Mouse (Mus musculus): Measurements from ENCODE around the gene Pebp1.
A peak's percentile ranks its signal among the peaks of the same experiment; 100 is the strongest.

The Pebp1 gene

GRCm38 (mm10) chr5:117285266-117285665, 2.2 kb downstream of the Pebp1 start:
- DNase-seq (ENCODE audit: low read depth) = no peak

- DNase-seq (ENCODE audit: low read depth) = no peak
These were observed 2.7 kb downstream of the Pebp1 start for GRCm38 (mm10) chr5:117284682-117285081.

- no peak for DNase-seq (ENCODE audit: low read depth)
These were observed 3.4 kb downstream of the Pebp1 start for GRCm38 (mm10) chr5:117284029-117284428.

GRCm38 (mm10) chr5:117282360-117282759, 5.1 kb downstream of the Pebp1 start:
- DNase-seq (ENCODE audit: low read depth) = no peak

- DNase-seq (ENCODE audit: low read depth) = no peak
These were observed 5.9 kb downstream of the Pebp1 start for GRCm38 (mm10) chr5:117281536-117281935.

- no peak for DNase-seq (ENCODE audit: low read depth)
These were observed 7.8 kb downstream of the Pebp1 start for GRCm38 (mm10) chr5:117279669-117280050.

GRCm38 (mm10) chr5:117278809-117279668, 8.4 kb downstream of the Pebp1 start:
- DNase-seq (ENCODE audit: low read depth) = no peak

GRCm38 (mm10) chr5:117277784-117278183, 9.6 kb downstream of the Pebp1 start:
- DNase-seq (ENCODE audit: low read depth) = peak; percentile 28

- peak; percentile 50 for DNase-seq (ENCODE audit: low read depth)
These were observed 12.6 kb downstream of the Pebp1 start for GRCm38 (mm10) chr5:117274817-117275216.

GRCm38 (mm10) chr5:117271945-117272344, 15.5 kb downstream of the Pebp1 start:
- DNase-seq (ENCODE audit: low read depth) = no peak

GRCm38 (mm10) chr5:117269395-117269794, 18.0 kb downstream of the Pebp1 start:
- DNase-seq (ENCODE audit: low read depth) = no peak

- no peak for DNase-seq (ENCODE audit: low read depth)
These were observed 18.7 kb downstream of the Pebp1 start for GRCm38 (mm10) chr5:117268749-117269148.

GRCm38 (mm10) chr5:117267913-117268312, 19.5 kb downstream of the Pebp1 start:
- no peak for DNase-seq (ENCODE audit: low read depth)

- no peak for DNase-seq (ENCODE audit: low read depth)
These were observed 22.7 kb downstream of the Pebp1 start for GRCm38 (mm10) chr5:117264701-117265100.

- DNase-seq (ENCODE audit: low read depth) = no peak
These were observed 23.9 kb downstream of the Pebp1 start for GRCm38 (mm10) chr5:117263566-117263965.

GRCm38 (mm10) chr5:117258276-117258675, 29.1 kb downstream of the Pebp1 start:
- DNase-seq (ENCODE audit: low read depth) = no peak

GRCm38 (mm10) chr5:117251763-117252162, 35.7 kb downstream of the Pebp1 start:
- DNase-seq (ENCODE audit: low read depth) = no peak

- DNase-seq (ENCODE audit: low read depth) = no peak
These were observed 36.6 kb downstream of the Pebp1 start for GRCm38 (mm10) chr5:117250796-117251195.

- DNase-seq (ENCODE audit: low read depth) = no peak
These were observed 39.1 kb downstream of the Pebp1 start for GRCm38 (mm10) chr5:117248351-117248750.

- DNase-seq (ENCODE audit: low read depth) = no peak
These were observed 42.3 kb downstream of the Pebp1 start for GRCm38 (mm10) chr5:117245170-117245569.

GRCm38 (mm10) chr5:117242671-117243478, 44.5 kb downstream of the Pebp1 start:
- DNase-seq (ENCODE audit: low read depth) = no peak

- DNase-seq (ENCODE audit: low read depth) = no peak
These were observed 45.4 kb downstream of the Pebp1 start for GRCm38 (mm10) chr5:117241935-117242531.
